Mouse (Mus musculus) liver, postnatal 0 days (tissue): ENCODE measurements around the gene Fam111a. TPM values are rescaled to one million over a fixed set of nuclear protein-coding genes. Genes with fewer than 3 reads are reported as not detected.

Source experiments
- ATAC-seq: fragments of 200-750 bp; cut with Nextera tagmentation; 2 replicates; pipeline ENCODE4 v1.8.0; 2017; ENCODE audit warnings: mild to moderate bottlenecking, moderate library complexity
- DNase-seq: peaks from one replicate; pipeline ENCODE4 v3.0.0-alpha.2; 2016
- H3K27ac ChIP-seq: fragments of 300-500 bp; sonication (generic); 2 replicates; pipeline ENCODE4 v1.5.1; 2014; ENCODE audit warnings: antibody characterized with exemption, moderate library complexity, mild to moderate bottlenecking, low read depth
- H3K27me3 ChIP-seq: fragments of 300-500 bp; sonication (generic); 2 replicates; pipeline ENCODE4 v1.6.1; 2014; ENCODE audit warnings: low read length, control low read depth, mixed read lengths; ENCODE audit not compliant: insufficient read depth
- H3K36me3 ChIP-seq: fragments of 300-500 bp; sonication (generic); replicated peaks from 2 replicates; pipeline ENCODE4 v1.6.1; 2014; ENCODE audit warnings: mild to moderate bottlenecking, control low read depth, low read length, moderate library complexity, mixed read lengths; ENCODE audit not compliant: insufficient read depth
- H3K4me1 ChIP-seq: fragments of 300-500 bp; sonication (generic); 2 replicates; pipeline ENCODE4 v1.6.1; 2014; ENCODE audit warnings: antibody characterized with exemption, mild to moderate bottlenecking, control low read depth; ENCODE audit not compliant: insufficient read depth
- H3K4me2 ChIP-seq: fragments of 300-500 bp; sonication (generic); 2 replicates; pipeline ENCODE4 v1.6.1; 2014; ENCODE audit warnings: low read depth, mild to moderate bottlenecking, low read length, moderate library complexity, mixed read lengths
- H3K4me3 ChIP-seq: fragments of 300-500 bp; sonication (generic); 2 replicates; pipeline ENCODE4 v1.5.1; 2014; ENCODE audit warnings: low read depth, low read length
- H3K9ac ChIP-seq: fragments of 300-500 bp; sonication (generic); replicated peaks from 2 replicates; pipeline ENCODE4 v1.6.1; 2014; ENCODE audit warnings: mild to moderate bottlenecking, moderate library complexity
- H3K9me3 ChIP-seq: fragments of 300-500 bp; sonication (generic); 2 replicates; pipeline ENCODE4 v1.6.1; 2016; ENCODE audit warnings: mild to moderate bottlenecking, control low read depth, low read length, mixed read lengths
- CTCF ChIP-seq: sonication (generic); IDR thresholded peaks from 2 replicates; pipeline ENCODE4 v1.5.1; 2016; ENCODE audit warnings: antibody characterized with exemption, low read depth
- EP300 ChIP-seq: IDR thresholded peaks from 2 replicates; pipeline ENCODE4 v1.6.1; 2016; ENCODE audit warnings: antibody characterized with exemption, low read depth, mild to moderate bottlenecking
- WGBS: fragments of 180-500 bp; shearing (Covaris S2); extraction: QIAGEN DNeasy Blood & Tissue Kit; methylation state at CpG from one replicate; pipeline ENCODE4 v1.1.7; 2014; ENCODE audit not compliant: insufficient replicate concordance; 5-methylcytosine and 5-hydroxymethylcytosine counted together
- polyA plus RNA-seq: library from polyadenylated mRNA; unstranded; fragments of >200 nt; fragmentation: Nextera tagmentation; extraction: Ambion mirVana; gene quantifications from 2 replicates; pipeline ENCODE4 v1.2.1, GENCODE M21; 2015

Fam111a gene
- polyA plus RNA-seq, 1 experiment from 2014 or later: 15.4 TPM

- Histone ChIP-seq H3K27ac (no peak overlapping the region), H3K36me3 (peaks cover 2% of the 10 kb centered on the region; the same call in 1 of the 2 replicates), H3K4me1 (peaks cover 10% of the 10 kb centered on the region), H3K9me3 (no peaks in the 10 kb centered on the region), H3K4me3 (no peak overlapping the region), H3K4me2 (no peak overlapping the region), H3K9ac (no peak overlapping the region), H3K27me3 (no peaks in the 10 kb centered on the region)
- 68% methylated on average over 1 of the region's 1 CpGs for WGBS
- no peak for TF ChIP-seq CTCF
- TF ChIP-seq EP300: no peak
- ATAC-seq (no peak), DNase-seq (no peak)
Measured at GRCm38 (mm10) chr19:12571687-12572086, 26.1 kb downstream of the Fam111a start.

DNA sequence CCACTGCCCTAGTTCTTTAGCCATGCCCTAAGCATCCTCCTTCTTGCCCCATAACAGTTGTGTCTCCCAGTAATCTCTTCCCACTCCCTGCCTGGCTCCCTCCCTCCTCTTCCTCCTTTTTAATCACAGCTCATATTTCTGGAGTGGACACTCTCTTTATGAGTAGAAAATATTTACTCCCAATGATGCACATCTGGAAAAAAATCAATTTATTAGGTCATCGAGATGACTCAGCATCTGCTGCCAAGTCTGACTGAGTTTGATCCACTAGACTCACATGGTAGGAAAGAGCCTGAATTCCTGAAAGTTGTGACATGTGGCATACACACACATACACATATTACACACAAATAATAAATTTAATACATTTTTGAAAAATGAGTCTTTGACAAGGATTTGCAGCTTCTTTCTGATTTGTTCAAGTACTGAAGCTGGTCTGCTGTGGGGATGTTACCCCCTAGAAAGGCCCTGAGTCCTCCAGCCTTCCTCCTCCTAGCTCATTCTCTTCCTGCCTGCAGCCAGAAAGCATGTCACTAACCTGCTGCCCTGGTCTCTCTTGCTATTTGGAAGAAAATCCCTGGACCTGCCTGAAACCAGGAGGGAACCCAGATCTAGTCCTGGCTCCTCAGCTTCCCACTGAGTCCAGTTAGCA is 27.2 kb downstream of the Fam111a start:
- Histone ChIP-seq H3K9ac (peak overlapping the region; percentile 39; the same call in 1 of the 2 replicates), H3K27ac (peak overlapping the region; percentile 66), H3K4me1 (peaks cover 10% of the 10 kb centered on the region), H3K4me2 (peak overlapping the region; percentile 64), H3K36me3 (peaks cover 13% of the 10 kb centered on the region), H3K27me3 (no peaks in the 10 kb centered on the region), H3K9me3 (no peaks in the 10 kb centered on the region), H3K4me3 (peak overlapping the region; percentile 59)
- 61% methylated on average over 1 of the region's 1 CpGs for WGBS
- TF ChIP-seq EP300 (no peak), CTCF (no peak)
- DNase-seq (no peak), ATAC-seq (no peak)

- Histone ChIP-seq H3K9ac (peak overlapping the region; percentile 66), H3K36me3 (peaks cover 20% of the 10 kb centered on the region), H3K9me3 (no peaks in the 10 kb centered on the region), H3K4me2 (peak overlapping the region; percentile 64), H3K27ac (peak overlapping the region; percentile 75), H3K27me3 (no peaks in the 10 kb centered on the region), H3K4me3 (peak overlapping the region; percentile 59), H3K4me1 (peaks cover 10% of the 10 kb centered on the region)
- ATAC-seq (peak; percentile 98), DNase-seq (peak; percentile 90)
- TF ChIP-seq EP300: no peak
- TF ChIP-seq CTCF: no peak
- 9% methylated on average over 14 of the region's 14 CpGs for WGBS
Measured at GRCm38 (mm10) chr19:12573266-12574011, 27.9 kb downstream of the Fam111a start.

- Histone ChIP-seq H3K36me3 (peaks cover 20% of the 10 kb centered on the region), H3K4me2 (peak overlapping the region; percentile 64), H3K9me3 (no peaks in the 10 kb centered on the region), H3K4me1 (peaks cover 10% of the 10 kb centered on the region), H3K9ac (peak overlapping the region; percentile 66), H3K27me3 (no peaks in the 10 kb centered on the region), H3K4me3 (peak overlapping the region; percentile 59), H3K27ac (peak overlapping the region; percentile 75)
- DNase-seq (peak; percentile 49), ATAC-seq (peak; percentile 28; the same call in 1 of the 2 replicates)
- 8% methylated on average over 5 of the region's 5 CpGs for WGBS
- TF ChIP-seq CTCF (no peak), EP300 (no peak)
Measured at GRCm38 (mm10) chr19:12574012-12574407, 28.5 kb downstream of the Fam111a start.

GRCm38 (mm10) chr19:12575107-12575506 is 29.6 kb downstream of the Fam111a start:
- WGBS: 54% methylated on average over 7 of the region's 7 CpGs
- peak overlapping the region; percentile 75 for H3K27ac ChIP-seq
- H3K9ac ChIP-seq: peak overlapping the region; percentile 31; the same call in 1 of the 2 replicates
- peaks cover 20% of the 10 kb centered on the region for H3K36me3 ChIP-seq
- peak overlapping the region; percentile 64 for H3K4me2 ChIP-seq
- DNase-seq: no peak
- TF ChIP-seq EP300 (no peak), CTCF (no peak)
- H3K4me1 ChIP-seq: peaks cover 10% of the 10 kb centered on the region
- no peaks in the 10 kb centered on the region for H3K9me3 ChIP-seq
- no peaks in the 10 kb centered on the region for H3K27me3 ChIP-seq
- no peak for ATAC-seq
- peak overlapping the region; percentile 59 for H3K4me3 ChIP-seq

DNA sequence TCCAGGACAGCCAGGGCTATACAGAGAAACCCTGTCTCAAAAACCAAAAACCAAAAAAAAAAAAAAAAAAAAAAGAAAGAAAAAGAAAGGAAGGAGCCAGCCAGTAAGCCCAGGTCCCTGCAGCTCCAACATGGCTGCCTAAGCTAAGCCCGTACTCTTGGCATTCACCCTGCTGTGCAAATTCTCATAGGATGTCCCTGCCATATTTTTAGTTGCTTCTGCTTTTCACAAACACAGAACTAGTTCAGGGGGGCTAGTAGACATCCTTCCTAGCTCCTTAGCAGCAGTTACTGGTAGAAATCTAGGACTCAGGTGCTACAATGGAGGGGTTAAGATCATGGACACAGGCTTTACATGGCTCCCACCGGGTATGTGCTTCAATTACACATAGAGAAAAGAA is 30.0 kb downstream of the Fam111a start:
- Histone ChIP-seq H3K4me2 (peak overlapping the region; percentile 64), H3K4me3 (peak overlapping the region; percentile 59; the same call in 1 of the 2 replicates), H3K27me3 (no peaks in the 10 kb centered on the region), H3K9ac (no peak overlapping the region), H3K36me3 (peaks cover 20% of the 10 kb centered on the region), H3K27ac (peak overlapping the region; percentile 75), H3K9me3 (no peaks in the 10 kb centered on the region), H3K4me1 (peaks cover 10% of the 10 kb centered on the region)
- TF ChIP-seq EP300 (no peak), CTCF (no peak)
- DNase-seq (no peak), ATAC-seq (no peak)
- 71% methylated on average over 2 of the region's 2 CpGs for WGBS
